Mouse (Mus musculus): ENCODE data around the gene Gpatch1.
A peak's percentile ranks its signal among the peaks of the same experiment; 100 is the strongest.

Gpatch1 gene

GRCm38 (mm10) chr7:35234361-35235245 is 83.6 kb downstream of the Gpatch1 start:
- DNase-seq: peak; percentile 98

- DNase-seq: no peak
Measured at GRCm38 (mm10) chr7:35233861-35234260, 84.4 kb downstream of the Gpatch1 start.

DNA sequence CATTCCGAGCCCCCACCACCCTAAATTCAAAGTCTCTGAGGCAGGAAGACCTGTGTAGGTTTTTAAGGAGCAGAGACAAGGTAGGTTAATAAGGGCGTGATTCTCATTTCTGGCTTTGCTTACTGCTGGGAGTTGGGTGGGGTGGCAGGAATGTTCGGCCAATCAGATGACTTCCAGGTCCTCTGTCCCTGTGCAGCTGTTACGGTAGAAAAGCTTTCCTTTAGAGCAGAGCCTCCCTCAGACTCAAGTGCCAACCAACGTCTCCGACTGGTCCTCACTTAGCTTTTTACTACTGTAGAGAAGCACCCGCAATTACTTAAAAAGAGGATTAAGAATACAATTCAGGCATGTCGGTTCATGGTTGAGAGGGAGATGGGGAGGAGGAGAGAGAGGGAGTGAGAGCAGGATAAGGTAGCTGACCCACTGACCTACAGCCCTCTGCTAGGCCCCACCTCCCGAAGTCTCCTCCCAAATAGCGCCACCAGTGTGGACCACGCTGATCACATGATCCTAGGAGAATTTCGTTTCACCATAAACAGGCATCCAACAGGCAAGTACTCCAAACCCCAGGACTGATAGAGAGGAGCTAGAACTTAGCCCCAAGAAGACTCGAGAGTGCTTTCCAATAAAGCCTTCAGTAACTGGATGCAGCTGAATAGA is 85.3 kb downstream of the Gpatch1 start:
- peak in 1 of 2 experiments; percentile 39 for DNase-seq

DNA sequence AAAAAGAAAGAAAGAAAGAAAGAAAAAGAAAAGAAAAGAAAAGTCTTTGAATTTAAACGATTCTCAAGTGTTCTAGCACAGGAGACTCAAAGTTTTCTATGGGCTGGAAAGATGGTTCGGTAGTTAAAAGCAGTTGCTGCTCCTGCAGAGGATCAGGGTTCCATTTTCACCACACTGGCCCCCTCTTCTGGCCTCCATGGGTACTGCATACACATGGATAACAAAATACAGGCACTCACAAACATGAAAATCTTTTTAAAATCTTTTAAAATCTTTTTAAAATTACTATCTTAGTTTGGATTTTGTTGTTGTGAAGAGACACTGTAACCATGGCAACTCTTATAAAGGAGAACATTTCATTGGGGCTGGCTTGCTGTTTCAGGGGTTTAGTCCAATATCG is 87.9 kb downstream of the Gpatch1 start:
- DNase-seq: peak; percentile 29 to 35

Data from kidney, postnatal 4 days (tissue).